Mouse (Mus musculus) spleen, embryonic (tissue): ENCODE measurements around the gene Plxna1.

Experiments
- CTCF ChIA-PET: fragments of 350-600 bp; sonication (Branson Sonifier 250); formaldehyde crosslinking; loops from one replicate; lab custom pipeline; 2022; lab: Charles Lee

Gene Plxna1

GRCm38 (mm10) chr6:89362281-89363106 lies at the start of gene Plxna1:
Gene Plxna1, minus strand, starts transcription at chr6:89362620.
- CTCF ChIA-PET, result no interaction called here

GRCm38 (mm10) chr6:89409041-89409440 lies 46.6 kb upstream of the Plxna1 start:
- CTCF ChIA-PET, result no interaction called here

GRCm38 (mm10) chr6:89408259-89408658 lies 45.8 kb upstream of the Plxna1 start:
- CTCF ChIA-PET, result no interaction called here

DNA sequence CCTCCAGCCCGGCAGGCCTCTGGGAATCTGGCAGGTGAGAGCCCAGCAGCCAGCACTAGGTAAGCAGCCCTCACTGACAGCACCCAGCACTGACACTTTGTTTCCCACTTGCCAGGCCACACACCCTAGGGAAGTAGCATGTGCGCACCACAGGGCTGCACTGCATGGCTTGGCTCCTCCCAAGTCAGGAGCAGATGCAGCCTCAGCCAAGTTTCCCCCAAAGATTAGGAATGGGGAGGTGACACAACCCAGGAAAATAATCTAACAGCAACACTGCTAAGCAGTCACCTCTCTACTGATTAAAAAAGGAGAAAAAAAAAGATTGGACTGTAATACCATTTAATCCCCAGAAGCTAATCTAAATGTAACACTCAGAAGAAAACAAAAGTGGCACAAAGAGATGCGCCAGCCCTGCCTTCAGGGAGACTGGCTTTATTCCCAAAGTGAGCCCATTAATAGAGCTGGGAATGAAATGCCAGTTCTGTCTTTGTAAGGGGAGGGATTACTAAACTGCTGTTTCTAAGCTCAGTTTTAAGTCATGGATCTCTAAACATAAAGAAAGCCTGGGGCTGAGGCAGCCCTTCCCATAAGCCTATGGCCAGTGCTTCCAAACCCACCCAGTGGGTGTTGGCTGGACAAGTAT lies 44.9 kb upstream of the Plxna1 start:
- CTCF ChIA-PET, result no interaction called here

- CTCF ChIA-PET, result no interaction called here
Observed at GRCm38 (mm10) chr6:89404964-89405363, 42.5 kb upstream of the Plxna1 start.

- CTCF ChIA-PET, result no interaction called here
Observed at GRCm38 (mm10) chr6:89403257-89404225, 41.1 kb upstream of the Plxna1 start.

GRCm38 (mm10) chr6:89402406-89402805 lies 40.0 kb upstream of the Plxna1 start:
- CTCF ChIA-PET, result no interaction called here

- CTCF ChIA-PET, result interaction anchor here (0.6 kb wide), 1 partner anchor 1204 kb away, joined by 4 read pairs; no protein-coding TSS in a partner anchor
Observed at GRCm38 (mm10) chr6:89399564-89399963, 37.1 kb upstream of the Plxna1 start.

- CTCF ChIA-PET, result no interaction called here
Observed at GRCm38 (mm10) chr6:89397919-89398318, 35.5 kb upstream of the Plxna1 start.

- CTCF ChIA-PET, result no interaction called here
Observed at GRCm38 (mm10) chr6:89393820-89394219, 31.4 kb upstream of the Plxna1 start.

DNA sequence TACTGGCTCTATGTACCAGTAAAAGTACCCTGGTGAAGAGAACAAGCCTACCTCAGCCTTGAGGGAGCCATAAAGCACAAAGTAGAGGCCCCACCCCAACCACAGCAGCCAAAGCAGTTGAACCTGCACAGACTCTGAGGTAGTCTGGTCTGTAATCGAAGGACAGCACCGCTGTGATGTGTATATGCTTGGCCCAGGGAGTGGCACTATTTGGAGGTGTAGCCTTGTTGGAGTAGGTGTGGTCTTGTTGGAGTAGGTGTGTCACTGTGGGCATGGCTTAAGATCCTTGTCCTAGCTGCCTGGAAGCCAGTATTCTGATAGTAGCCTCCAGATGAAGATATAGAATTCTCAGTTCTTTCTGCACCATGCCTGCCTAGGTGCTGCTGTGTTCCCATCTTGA lies 29.8 kb upstream of the Plxna1 start:
- CTCF ChIA-PET, result no interaction called here

- CTCF ChIA-PET, result no interaction called here
Observed at GRCm38 (mm10) chr6:89389771-89390170, 27.4 kb upstream of the Plxna1 start.

DNA sequence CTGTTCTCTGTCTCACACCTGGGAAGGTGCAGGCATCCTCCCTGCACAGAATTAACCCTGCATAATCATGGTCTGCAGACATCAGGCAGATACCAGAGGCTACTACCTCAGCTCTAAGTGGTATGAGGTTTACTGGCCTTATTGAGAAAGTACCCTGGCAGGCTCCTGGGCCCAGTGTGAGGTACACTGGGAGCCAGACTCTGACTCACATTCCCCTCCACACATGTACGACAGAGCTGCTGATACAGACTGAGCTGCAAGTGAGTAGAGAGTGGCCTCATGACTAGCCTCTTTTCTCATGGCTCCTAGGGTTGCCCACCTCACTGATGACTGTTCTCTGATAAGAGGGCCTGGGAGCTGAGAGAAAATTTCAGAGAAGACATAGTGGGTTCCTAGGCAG lies 24.5 kb upstream of the Plxna1 start:
- CTCF ChIA-PET, result no interaction called here

DNA sequence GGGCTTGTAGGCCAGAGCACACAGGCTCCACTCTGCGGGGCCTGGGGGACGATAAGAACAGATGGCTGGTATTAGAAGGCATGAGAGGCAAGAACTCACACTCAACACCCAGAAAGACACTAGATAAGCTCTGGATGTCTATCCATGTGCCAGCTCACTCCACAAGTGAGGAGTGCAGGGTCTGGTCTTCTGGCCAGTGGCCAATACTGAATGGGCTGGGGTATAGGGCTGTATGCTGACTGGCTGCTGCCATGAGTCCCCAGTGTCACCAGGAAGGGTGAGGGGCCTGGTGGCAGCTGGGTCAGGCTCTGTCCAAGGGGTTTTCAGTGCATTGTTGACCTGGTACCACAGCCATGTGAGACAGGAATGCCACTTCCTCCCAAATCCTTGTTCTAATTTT lies 22.3 kb upstream of the Plxna1 start:
- CTCF ChIA-PET, result no interaction called here

GRCm38 (mm10) chr6:89381851-89382250 lies 19.4 kb upstream of the Plxna1 start:
- CTCF ChIA-PET, result no interaction called here

DNA sequence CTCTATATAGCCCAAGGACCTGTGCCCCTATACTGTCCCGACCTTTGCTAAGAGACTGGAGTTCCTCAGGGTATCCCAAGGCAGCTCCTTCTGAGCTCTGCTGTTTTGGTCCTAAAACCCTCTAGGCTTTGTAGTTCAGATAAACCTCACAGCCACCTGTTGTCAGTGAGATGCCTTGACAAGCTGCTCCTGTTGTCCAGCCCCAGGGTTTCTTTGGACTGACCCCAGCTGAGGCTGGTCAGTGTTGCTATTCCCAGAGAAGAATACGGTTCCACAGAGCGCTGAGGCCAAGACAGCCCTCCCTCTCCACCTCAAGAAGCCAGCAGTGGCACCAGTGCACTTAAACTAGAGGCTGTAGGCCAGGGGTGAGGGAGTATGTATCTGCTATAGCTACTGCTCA lies 18.8 kb upstream of the Plxna1 start:
- CTCF ChIA-PET, result no interaction called here

DNA sequence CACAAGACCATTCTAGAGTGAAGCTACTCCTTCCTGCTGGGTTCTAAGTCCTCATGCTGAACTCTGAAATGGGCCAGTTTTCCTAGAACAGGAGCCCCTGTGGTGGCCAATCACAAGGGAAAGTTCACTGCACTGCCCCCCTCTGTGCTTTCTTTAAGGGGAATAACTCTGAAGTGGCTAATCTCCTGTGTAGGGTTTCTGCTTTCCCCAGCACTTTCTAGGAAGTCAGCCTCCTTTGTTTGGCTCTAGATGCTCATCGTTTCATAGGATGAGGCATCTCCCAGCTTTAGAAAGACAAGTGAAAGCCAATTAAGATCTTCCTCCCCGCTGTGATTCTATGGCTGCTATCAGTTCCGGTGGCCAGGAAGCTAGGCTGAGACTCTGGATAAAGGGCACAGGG lies 18.3 kb upstream of the Plxna1 start:
- CTCF ChIA-PET, result no interaction called here

- CTCF ChIA-PET, result interaction anchor here (0.7 kb wide), 1 partner anchor 632 kb away, joined by 6 read pairs; no protein-coding TSS in a partner anchor
Observed at GRCm38 (mm10) chr6:89378264-89378663, 15.8 kb upstream of the Plxna1 start.

DNA sequence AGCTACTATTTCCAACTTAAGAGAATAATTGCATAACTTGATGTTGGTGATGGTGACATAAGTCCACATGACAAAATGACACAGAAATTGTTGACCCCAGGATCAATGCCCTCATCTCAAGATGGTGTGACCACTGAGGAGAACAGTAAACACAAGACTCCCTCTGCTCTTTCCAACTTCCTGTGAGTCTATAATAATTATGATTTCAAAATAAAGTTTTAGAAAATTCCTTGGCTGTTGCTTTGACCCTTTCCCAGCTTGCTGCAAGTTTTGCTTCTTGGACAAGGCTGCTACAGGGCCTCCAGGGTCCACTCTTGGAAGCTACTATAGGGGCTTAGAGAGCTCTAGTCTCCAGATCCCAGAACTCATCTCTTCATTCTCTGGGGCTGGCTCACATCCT lies 6.4 kb upstream of the Plxna1 start:
- CTCF ChIA-PET, result no interaction called here

DNA sequence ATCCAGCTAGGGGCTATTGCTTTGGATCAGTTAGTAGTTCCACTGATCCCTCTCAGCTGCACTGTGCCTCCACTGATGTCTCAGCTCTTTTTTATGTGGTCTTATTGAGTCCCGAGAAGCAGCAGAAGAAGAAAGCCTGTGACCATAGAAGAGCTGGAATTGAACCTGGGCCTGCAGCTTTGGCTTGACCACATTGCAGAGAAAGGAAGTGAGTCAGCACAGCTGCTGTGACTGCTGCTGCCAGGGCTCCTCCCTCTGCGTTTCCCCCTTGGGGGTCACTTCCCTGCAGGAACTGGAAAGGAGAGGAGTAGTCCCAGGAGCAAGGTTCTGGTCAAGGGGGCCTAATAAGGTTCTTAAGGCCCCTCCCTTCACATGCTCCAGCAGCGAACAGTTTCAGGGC lies 1.9 kb upstream of the Plxna1 start:
- CTCF ChIA-PET, result no interaction called here

DNA sequence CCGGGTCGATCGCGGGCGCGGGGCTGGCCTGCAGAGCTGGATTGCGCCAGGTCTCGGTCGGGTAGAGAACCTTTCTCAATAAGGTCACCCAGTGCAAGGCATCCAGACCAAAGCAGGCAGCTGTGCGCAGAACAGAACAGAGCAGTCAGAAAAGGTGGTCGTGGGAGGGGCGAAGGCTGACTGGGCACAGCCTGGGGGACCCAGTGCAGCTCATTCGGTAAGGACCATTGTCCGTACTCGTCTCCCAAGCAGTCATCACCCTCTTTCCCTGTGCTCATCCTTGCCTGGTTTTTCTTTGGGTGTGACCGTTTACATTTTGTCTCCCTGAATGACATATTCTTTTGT lies 659 bp upstream of the Plxna1 start:
- CTCF ChIA-PET, result no interaction called here
